ENCODE assay signal across 10 mouse cellular contexts in the genomic region with DNA sequence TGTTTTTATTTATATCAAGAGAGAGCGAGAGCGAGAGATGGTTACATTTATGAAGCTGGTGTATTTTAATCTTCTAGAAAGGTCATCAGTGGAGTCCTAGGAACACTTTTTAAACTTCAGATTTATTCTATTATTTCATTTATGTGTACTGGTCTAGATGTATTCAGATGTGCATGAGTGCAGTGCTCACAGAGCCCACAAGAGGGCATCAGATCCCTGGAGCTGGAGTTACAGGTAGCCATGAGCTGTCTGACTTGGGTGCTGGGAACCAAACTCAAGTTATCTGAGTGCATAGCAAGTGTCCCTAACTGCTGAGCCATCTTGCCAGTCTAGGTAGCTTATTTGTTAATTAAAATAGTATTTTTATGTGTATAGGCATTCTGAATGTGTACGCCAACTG.
DNase-seq lines count a peak whose midpoint lies in the region; ATAC-seq and TF ChIP-seq lines count a peak whose summit lies in the region.
"Had no signal": no experiment of that assay in that cellular context is flagged by ENCODE, and none has a peak within 500 bp of the region (broad histone marks: within the 10 kb centered on the region; RNA-seq: fewer than 3 reads in every experiment).

No protein-coding gene starts in this region.

- no peak overlapping the region for H3K4me2 ChIP-seq in intestine, postnatal 0 days (replicated peaks; ENCODE audit: low read depth)
- no peak overlapping the region for H3K4me2 ChIP-seq in intestine, embryonic 16.5 days (ENCODE audit: low read depth, low read length)
- no peak overlapping the region for H3K4me2 ChIP-seq in intestine, embryonic 15.5 days (replicated peaks)
- no peak overlapping the region for H3K4me2 ChIP-seq in forebrain, embryonic 12.5 days
- H3K4me2 ChIP-seq: embryonic facial prominence, embryonic 15.5 days; heart, embryonic 13.5 days had no signal

- TF ChIP-seq POLR2A in small intestine, adult 2 months (IDR thresholded peaks at IDR 0.05; ENCODE audit: low read depth, low read length): no peak

- TF ChIP-seq CTCF in intestine, postnatal 0 days (IDR thresholded peaks at IDR 0.05; ENCODE audit: low read depth): peak; percentile 70
- peak; percentile 45; the same call in 1 of the 2 replicates for TF ChIP-seq CTCF in small intestine, adult 2 months (IDR thresholded peaks at IDR 0.05; ENCODE audit: extremely low read depth, insufficient read length, insufficient replicate concordance, low read depth, low read length)

- no peak overlapping the region for H3K27ac ChIP-seq in intestine, postnatal 0 days (ENCODE audit: low read depth, low read length)
- no peak overlapping the region for H3K27ac ChIP-seq in intestine, embryonic 16.5 days (ENCODE audit: low read length)
- H3K27ac ChIP-seq in small intestine, adult 2 months (ENCODE audit: insufficient read depth, low read depth, low read length): no peak overlapping the region
- no peak overlapping the region for H3K27ac ChIP-seq in intestine, embryonic 15.5 days
- H3K27ac ChIP-seq in forebrain, embryonic 12.5 days: no peak overlapping the region
- H3K27ac ChIP-seq: embryonic facial prominence, embryonic 15.5 days; heart, embryonic 13.5 days had no signal

- H3K4me3 ChIP-seq in intestine, postnatal 0 days (ENCODE audit: low read depth, low read length): no peak overlapping the region
- H3K4me3 ChIP-seq in intestine, embryonic 16.5 days (ENCODE audit: low read length): no peak overlapping the region
- no peak overlapping the region for H3K4me3 ChIP-seq in small intestine, adult 2 months (ENCODE audit: low read depth, low read length)
- H3K4me3 ChIP-seq in intestine, embryonic 15.5 days (replicated peaks): no peak overlapping the region
- H3K4me3 ChIP-seq in forebrain, embryonic 12.5 days (replicated peaks): no peak overlapping the region
- H3K4me3 ChIP-seq: embryonic facial prominence, embryonic 15.5 days; heart, embryonic 13.5 days had no signal

- H3K9me3 ChIP-seq in intestine, postnatal 0 days (ENCODE audit: control insufficient read depth): no peaks in the 10 kb centered on the region
- H3K9me3 ChIP-seq in intestine, embryonic 16.5 days (ENCODE audit: control insufficient read depth, low read length): no peaks in the 10 kb centered on the region
- H3K9me3 ChIP-seq in intestine, embryonic 15.5 days: no peaks in the 10 kb centered on the region
- no peaks in the 10 kb centered on the region for H3K9me3 ChIP-seq in forebrain, embryonic 12.5 days
- H3K9me3 ChIP-seq: embryonic facial prominence, embryonic 15.5 days; heart, embryonic 13.5 days had no signal

- no peak for ATAC-seq in intestine, postnatal 0 days
- ATAC-seq in intestine, embryonic 16.5 days: no peak
- ATAC-seq in intestine, embryonic 15.5 days: no peak
- no peak for ATAC-seq in forebrain, embryonic 12.5 days (ENCODE audit: low FRiP score)

- no peaks in the 10 kb centered on the region for H3K27me3 ChIP-seq in intestine, postnatal 0 days (replicated peaks; ENCODE audit: control insufficient read depth, insufficient read depth, low read length)
- H3K27me3 ChIP-seq in intestine, embryonic 16.5 days (replicated peaks; ENCODE audit: control insufficient read depth, insufficient read depth, low read length): no peaks in the 10 kb centered on the region
- H3K27me3 ChIP-seq in small intestine, adult 2 months (ENCODE audit: control insufficient read depth, insufficient read depth, low read length): no peaks in the 10 kb centered on the region
- H3K27me3 ChIP-seq in intestine, embryonic 15.5 days (replicated peaks): no peaks in the 10 kb centered on the region
- no peaks in the 10 kb centered on the region for H3K27me3 ChIP-seq in forebrain, embryonic 12.5 days
- H3K27me3 ChIP-seq: embryonic facial prominence, embryonic 15.5 days; heart, embryonic 13.5 days had no signal

- DNase-seq in retina, embryonic 14.5 days (ENCODE audit: low spot score): peak; percentile 25
- no peak for DNase-seq in retina, postnatal 1 day
- DNase-seq in WW6 (ENCODE audit: low read depth, low spot score): peak; percentile 24

- 99% methylated on average over 3 of the region's 3 CpGs for WGBS in intestine, postnatal 0 days
- 98% methylated on average over 3 of the region's 3 CpGs for WGBS in intestine, embryonic 16.5 days
- WGBS in small intestine, adult 2 months: 97% methylated on average over 3 of the region's 3 CpGs
- 95% methylated on average over 3 of the region's 3 CpGs for WGBS in intestine, embryonic 15.5 days
- 95% methylated on average over 3 of the region's 3 CpGs for WGBS in forebrain, embryonic 12.5 days

- H3K9ac ChIP-seq in intestine, postnatal 0 days (ENCODE audit: low read depth, low read length): no peak overlapping the region
- H3K9ac ChIP-seq in intestine, embryonic 16.5 days (ENCODE audit: low read depth, low read length): no peak overlapping the region
- no peak overlapping the region for H3K9ac ChIP-seq in intestine, embryonic 15.5 days
- no peak overlapping the region for H3K9ac ChIP-seq in forebrain, embryonic 12.5 days
- H3K9ac ChIP-seq: embryonic facial prominence, embryonic 15.5 days; heart, embryonic 13.5 days had no signal

- no peaks in the 10 kb centered on the region for H3K36me3 ChIP-seq in intestine, postnatal 0 days (ENCODE audit: control insufficient read depth, insufficient read depth)
- H3K36me3 ChIP-seq in intestine, embryonic 16.5 days (ENCODE audit: control insufficient read depth, insufficient read depth, low read length): no peaks in the 10 kb centered on the region
- no peaks in the 10 kb centered on the region for H3K36me3 ChIP-seq in small intestine, adult 2 months (ENCODE audit: control insufficient read depth, insufficient read depth, low read length)
- H3K36me3 ChIP-seq in intestine, embryonic 15.5 days: no peaks in the 10 kb centered on the region
- no peaks in the 10 kb centered on the region for H3K36me3 ChIP-seq in forebrain, embryonic 12.5 days (replicated peaks)
- H3K36me3 ChIP-seq: embryonic facial prominence, embryonic 15.5 days; heart, embryonic 13.5 days had no signal

- H3K4me1 ChIP-seq in intestine, postnatal 0 days (replicated peaks; ENCODE audit: control insufficient read depth, insufficient read depth, low read length): no peaks in the 10 kb centered on the region
- no peaks in the 10 kb centered on the region for H3K4me1 ChIP-seq in intestine, embryonic 16.5 days (ENCODE audit: control insufficient read depth, insufficient read depth, low read length)
- no peaks in the 10 kb centered on the region for H3K4me1 ChIP-seq in small intestine, adult 2 months (ENCODE audit: control insufficient read depth, insufficient read depth, insufficient read length, low read length)
- no peaks in the 10 kb centered on the region for H3K4me1 ChIP-seq in intestine, embryonic 15.5 days (replicated peaks)
- H3K4me1 ChIP-seq in forebrain, embryonic 12.5 days: no peaks in the 10 kb centered on the region
